Mouse (Mus musculus) fibroblast of lung, adult 2 months (primary cell): ENCODE measurements around the gene Nudcd2.

ENCODE experiments used
- DNase-seq: peaks from one replicate; pipeline ENCODE4 v3.0.0-alpha.2; 2011; ENCODE audit warnings: low read depth

Gene Nudcd2

GRCm38 (mm10) chr11:40755109-40755627 lies 21.7 kb downstream of the Nudcd2 start, which contains the start of gene Ccng1:
Gene Ccng1, minus strand, starts transcription at chr11:40755311.
- peak; percentile 99 for DNase-seq

- no peak for DNase-seq
Observed at GRCm38 (mm10) chr11:40755968-40756367, 22.5 kb downstream of the Nudcd2 start.

GRCm38 (mm10) chr11:40759896-40760295 lies 26.4 kb downstream of the Nudcd2 start:
- no peak for DNase-seq

- DNase-seq = no peak
Observed at GRCm38 (mm10) chr11:40763395-40763794, 29.9 kb downstream of the Nudcd2 start.

GRCm38 (mm10) chr11:40764690-40765089 lies 31.2 kb downstream of the Nudcd2 start:
- DNase-seq = no peak

- DNase-seq = peak; percentile 38
Observed at GRCm38 (mm10) chr11:40775315-40776269, 42.1 kb downstream of the Nudcd2 start.

- no peak for DNase-seq
Observed at GRCm38 (mm10) chr11:40781857-40782256, 48.4 kb downstream of the Nudcd2 start.

- DNase-seq = no peak
Observed at GRCm38 (mm10) chr11:40783346-40783745, 49.9 kb downstream of the Nudcd2 start.

GRCm38 (mm10) chr11:40784326-40784725 lies 50.9 kb downstream of the Nudcd2 start:
- no peak for DNase-seq

- no peak for DNase-seq
Observed at GRCm38 (mm10) chr11:40786900-40787299, 53.4 kb downstream of the Nudcd2 start.
